ENCODE assay signal across 4 mouse cellular contexts in genomic region chr4:135889146-135889883, GRCm38 (mm10).
"Had no signal": no experiment of that assay in that cellular context is flagged by ENCODE, and none has a peak within 500 bp of the region (broad histone marks: within the 10 kb centered on the region; RNA-seq: fewer than 3 reads in every experiment).

No protein-coding gene starts in this region.

- H3K27ac ChIP-seq: kidney, embryonic 15.5 days; limb, embryonic 15.5 days; liver, embryonic 14.5 days; stomach, embryonic 15.5 days had no signal

- H3K27me3 ChIP-seq: kidney, embryonic 15.5 days; limb, embryonic 15.5 days; stomach, embryonic 15.5 days had no signal

- H3K4me1 ChIP-seq: stomach, embryonic 15.5 days had no signal

- H3K9ac ChIP-seq: kidney, embryonic 15.5 days; limb, embryonic 15.5 days; liver, embryonic 14.5 days; stomach, embryonic 15.5 days had no signal

- H3K36me3 ChIP-seq: kidney, embryonic 15.5 days; limb, embryonic 15.5 days; stomach, embryonic 15.5 days had no signal

- H3K9me3 ChIP-seq: kidney, embryonic 15.5 days; limb, embryonic 15.5 days; stomach, embryonic 15.5 days had no signal

- H3K4me2 ChIP-seq: kidney, embryonic 15.5 days; limb, embryonic 15.5 days; stomach, embryonic 15.5 days had no signal

- H3K4me3 ChIP-seq: kidney, embryonic 15.5 days; limb, embryonic 15.5 days; stomach, embryonic 15.5 days had no signal
